Mouse (Mus musculus): ENCODE measurements around the gene Ppp1r16b.

- TF ChIP-seq ELF1 (IDR thresholded peaks at IDR 0.05; ENCODE audit: low read depth, low read length) = no peak
- no peak for TF ChIP-seq CTCF (IDR thresholded peaks at IDR 0.05 in 2 of 3, conservative IDR thresholded peaks at IDR 0.05 in 1 of 3; ENCODE audit: control insufficient read depth in 1 of 3, insufficient read depth in 1 of 3, low read depth in 2 of 3, low read length in 3 of 3, poor library complexity in 1 of 3, severe bottlenecking in 1 of 3)
- TF ChIP-seq GATA1 (IDR thresholded peaks at IDR 0.05; ENCODE audit: low read depth, low read length) = no peak
- TF ChIP-seq POLR2A (IDR thresholded peaks at IDR 0.05; ENCODE audit: control insufficient read depth in 1 of 2, insufficient read depth in 1 of 2, low read depth in 1 of 2, low read length in 2 of 2, poor library complexity in 1 of 2) = no peak
- TF ChIP-seq MAX (IDR thresholded peaks at IDR 0.05; ENCODE audit: low read length) = no peak
- no peak for TF ChIP-seq TBP (IDR thresholded peaks at IDR 0.05; ENCODE audit: low read depth, low read length)
- no peak for TF ChIP-seq USF1 (IDR thresholded peaks at IDR 0.05; ENCODE audit: low read depth, low read length)
Observed at GRCm38 (mm10) chr2:158733136-158733535, 67.9 kb downstream of the Ppp1r16b start.
